Mouse (Mus musculus) small intestine, adult 2 months (tissue): Measurements from ENCODE around the gene Cry1. TPM values are rescaled to one million over a fixed set of nuclear protein-coding genes. Genes with fewer than 3 reads are reported as not detected.

Experiments used
- H3K27ac ChIP-seq: fragments of 200-500 bp; 2 replicates; pipeline ENCODE4 v1.5.1; 2012; ENCODE audit warnings: low read depth, low read length, control low read depth, inconsistent platforms; ENCODE audit not compliant: insufficient read depth
- H3K27me3 ChIP-seq: fragments of 200-500 bp; 2 replicates; pipeline ENCODE4 v1.6.1; 2012; ENCODE audit warnings: mild to moderate bottlenecking, moderate library complexity, low read length, inconsistent platforms; ENCODE audit not compliant: control insufficient read depth, insufficient read depth
- H3K36me3 ChIP-seq: fragments of 200-500 bp; 2 replicates; pipeline ENCODE4 v1.6.1; 2012; ENCODE audit warnings: mild to moderate bottlenecking, low read length, control low read depth, inconsistent platforms; ENCODE audit not compliant: control insufficient read depth, insufficient read depth
- H3K4me1 ChIP-seq: fragments of 200-500 bp; 2 replicates; pipeline ENCODE4 v1.6.1; 2012; ENCODE audit warnings: low read length, inconsistent platforms, mixed read lengths; ENCODE audit not compliant: control insufficient read depth, insufficient read depth, insufficient read length
- H3K4me3 ChIP-seq: fragments of 200-500 bp; 2 replicates; pipeline ENCODE4 v1.5.1; 2012; ENCODE audit warnings: low read depth, mild to moderate bottlenecking, control low read depth, inconsistent platforms, low read length, moderate library complexity
- CTCF ChIP-seq: fragments of 200-500 bp; IDR thresholded peaks from 2 replicates; pipeline ENCODE4 v1.5.1; 2012; ENCODE audit warnings: low read depth, mild to moderate bottlenecking, control low read depth, inconsistent platforms, low read length, moderate library complexity, mixed read lengths; ENCODE audit not compliant: insufficient replicate concordance, insufficient read length; ENCODE audit errors: extremely low read depth
- POLR2A ChIP-seq: fragments of 200-500 bp; IDR thresholded peaks from 2 replicates; pipeline ENCODE4 v1.6.1; 2012; ENCODE audit warnings: low read depth, mild to moderate bottlenecking, control low read depth, inconsistent platforms, low read length, moderate library complexity
- WGBS: fragments of 180-500 bp; shearing (Covaris S2); methylation state at CpG from one replicate; pipeline ENCODE4 v1.1.7; 2018; 5-methylcytosine and 5-hydroxymethylcytosine counted together
- polyA plus RNA-seq: library from polyadenylated mRNA; depleted of rRNA; stranded (reverse); fragments of >200 nt; gene quantifications from 2 replicates; pipeline ENCODE4 v1.2.3, GENCODE M21; 2012; rRNA removed

Gene Cry1
- 6.5 and 14.7 TPM in 2 replicates for polyA plus RNA-seq

GRCm38 (mm10) chr10:85184964-85185608 lies at the start of gene Cry1:
Gene Cry1 (minus strand): TSS chr10:85185064.
- H3K4me3 ChIP-seq: peak within 1 kb of the TSS; percentile 72
- H3K4me1 ChIP-seq: no peaks in the 10 kb centered on the region; the same call in 1 of the 2 replicates
- H3K27ac ChIP-seq: peak within 1 kb of the TSS; percentile 83
- under 1% methylated on average over 74 of the region's 75 CpGs for WGBS
- no peaks in the 10 kb centered on the region for H3K36me3 ChIP-seq
- no peaks in the 10 kb centered on the region for H3K27me3 ChIP-seq
- TF ChIP-seq CTCF: no peak
- TF ChIP-seq POLR2A: peak; percentile 71; the same call in 1 of the 2 replicates

- Histone ChIP-seq H3K4me3 (no peak overlapping the region), H3K4me1 (no peaks in the 10 kb centered on the region), H3K27ac (no peak overlapping the region), H3K36me3 (no peaks in the 10 kb centered on the region), H3K27me3 (no peaks in the 10 kb centered on the region)
- no peak for TF ChIP-seq CTCF
- WGBS: 80% methylated on average over 6 of the region's 6 CpGs
Observed at GRCm38 (mm10) chr10:85221771-85222050, 36.8 kb upstream of the Cry1 start.

GRCm38 (mm10) chr10:85220918-85221770 lies 36.3 kb upstream of the Cry1 start:
- no peak for TF ChIP-seq POLR2A
- peak; percentile 92 for TF ChIP-seq CTCF
- WGBS: 27% methylated on average over 22 of the region's 22 CpGs
- no peaks in the 10 kb centered on the region for H3K27me3 ChIP-seq
- no peaks in the 10 kb centered on the region for H3K4me1 ChIP-seq
- no peak overlapping the region for H3K27ac ChIP-seq
- no peak overlapping the region for H3K4me3 ChIP-seq
- H3K36me3 ChIP-seq: no peaks in the 10 kb centered on the region

- no peak for TF ChIP-seq POLR2A
- TF ChIP-seq CTCF: no peak
Observed at GRCm38 (mm10) chr10:85214847-85215246, 30.0 kb upstream of the Cry1 start.

GRCm38 (mm10) chr10:85211673-85212072 lies 26.8 kb upstream of the Cry1 start:
- WGBS: 88% methylated on average over 5 of the region's 5 CpGs
- TF ChIP-seq POLR2A: no peak
- no peak for TF ChIP-seq CTCF
- Histone ChIP-seq H3K36me3 (no peaks in the 10 kb centered on the region), H3K27me3 (no peaks in the 10 kb centered on the region), H3K4me1 (no peaks in the 10 kb centered on the region), H3K4me3 (no peak overlapping the region), H3K27ac (no peak overlapping the region)

More at GRCm38 (mm10) chr10:85214847-85215246, 30.0 kb upstream of the Cry1 start:
- Histone ChIP-seq H3K36me3 (no peaks in the 10 kb centered on the region), H3K4me1 (no peaks in the 10 kb centered on the region), H3K27ac (no peak overlapping the region), H3K27me3 (no peaks in the 10 kb centered on the region), H3K4me3 (no peak overlapping the region)
- 67% methylated on average over 5 of the region's 5 CpGs for WGBS

- no peaks in the 10 kb centered on the region for H3K36me3 ChIP-seq
- H3K27me3 ChIP-seq: no peaks in the 10 kb centered on the region
- H3K4me3 ChIP-seq: no peak overlapping the region
- 84% methylated on average over 3 of the region's 3 CpGs for WGBS
- no peak overlapping the region for H3K27ac ChIP-seq
- TF ChIP-seq POLR2A (no peak), CTCF (no peak)
- H3K4me1 ChIP-seq: no peaks in the 10 kb centered on the region
Observed at GRCm38 (mm10) chr10:85210125-85210524, 25.3 kb upstream of the Cry1 start.

GRCm38 (mm10) chr10:85209119-85209605 lies 24.3 kb upstream of the Cry1 start:
- Histone ChIP-seq H3K4me1 (no peaks in the 10 kb centered on the region), H3K27ac (no peak overlapping the region), H3K27me3 (no peaks in the 10 kb centered on the region), H3K4me3 (no peak overlapping the region), H3K36me3 (no peaks in the 10 kb centered on the region)
- TF ChIP-seq CTCF (no peak), POLR2A (no peak)
